Mouse (Mus musculus) c-Kit-positive CD71-negative TER-119-negative erythroid progenitor cells, embryonic 14.5 days (primary cell): ENCODE data around the gene Gtf3c1.
A peak's percentile ranks its signal among the peaks of the same experiment; 100 is the strongest.

Experiments used
- DNase-seq: peaks from one replicate; pipeline ENCODE4 v3.0.0-alpha.2; 2013; ENCODE audit warnings: low read depth

Gtf3c1 gene

GRCm38 (mm10) chr7:125707186-125707585 is 394 bp downstream of the Gtf3c1 start:
- DNase-seq, result no peak

DNA sequence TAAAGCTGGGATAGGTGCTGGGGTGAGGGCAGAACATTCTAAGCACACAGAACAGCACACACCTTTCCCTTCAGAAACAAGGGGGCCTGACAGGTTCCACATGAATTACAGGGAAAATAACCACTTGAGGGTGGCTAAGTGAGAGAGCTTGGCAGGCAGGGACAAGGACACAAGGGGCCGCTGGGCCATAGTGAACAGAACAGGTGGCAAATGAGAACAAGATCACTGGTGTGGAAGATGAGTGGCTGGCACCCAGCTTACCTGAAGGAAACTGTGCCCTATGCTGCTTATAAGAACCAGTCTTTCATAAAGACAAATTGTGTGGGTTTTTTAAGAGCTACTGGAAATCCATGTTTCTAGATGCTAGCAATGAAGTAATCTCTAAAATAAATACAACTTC is 4.8 kb downstream of the Gtf3c1 start:
- no peak for DNase-seq

GRCm38 (mm10) chr7:125694056-125694455 is 13.5 kb downstream of the Gtf3c1 start:
- no peak for DNase-seq

GRCm38 (mm10) chr7:125690516-125690915 is 17.1 kb downstream of the Gtf3c1 start:
- no peak for DNase-seq

- DNase-seq, result no peak
Observed at GRCm38 (mm10) chr7:125679936-125680335, 27.6 kb downstream of the Gtf3c1 start.

DNA sequence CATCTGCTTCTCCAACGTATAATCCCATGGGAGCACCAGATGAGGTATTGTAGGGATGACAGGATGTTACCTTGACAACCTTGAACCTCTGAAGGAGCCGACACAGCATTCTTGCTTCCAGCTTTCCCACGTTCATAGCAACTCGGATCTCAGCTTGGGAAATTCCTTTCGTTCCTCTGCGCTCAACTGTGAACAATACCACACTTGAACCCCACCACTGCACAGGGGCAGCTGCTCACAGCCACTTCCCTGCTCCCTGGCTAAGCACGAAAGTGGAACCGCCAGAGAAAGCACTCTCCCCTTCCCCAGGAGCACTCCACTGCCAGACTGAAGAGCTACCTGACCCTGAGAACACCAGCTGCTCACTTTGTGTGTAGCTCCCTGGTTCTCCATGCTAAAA is 28.8 kb downstream of the Gtf3c1 start:
- DNase-seq, result no peak

- DNase-seq, result peak; percentile 44
Observed at GRCm38 (mm10) chr7:125674916-125675315, 32.7 kb downstream of the Gtf3c1 start.

DNA sequence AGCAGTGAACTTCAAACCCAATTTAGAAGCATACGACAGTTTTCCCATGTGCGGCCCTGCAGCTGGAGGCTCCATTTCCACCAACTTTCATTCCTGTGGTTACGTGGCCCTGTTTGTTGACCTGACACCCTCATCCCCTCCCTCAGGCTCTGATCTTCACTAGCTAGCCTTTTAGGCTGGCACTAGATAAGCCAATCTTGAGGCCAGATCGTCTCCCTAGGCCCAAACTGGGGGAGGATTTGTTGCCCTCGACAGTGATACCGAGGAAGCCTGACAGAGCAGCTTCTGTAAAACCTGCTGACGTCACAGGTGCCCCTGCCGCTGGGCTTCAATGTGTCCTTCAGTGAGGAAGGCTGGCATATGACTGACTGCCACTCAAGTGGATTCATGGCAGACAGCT is 36.2 kb downstream of the Gtf3c1 start:
- DNase-seq, result no peak

- no peak for DNase-seq
Observed at GRCm38 (mm10) chr7:125670865-125671264, 36.7 kb downstream of the Gtf3c1 start.

GRCm38 (mm10) chr7:125663654-125664053 is 43.9 kb downstream of the Gtf3c1 start:
- DNase-seq, result no peak

GRCm38 (mm10) chr7:125657511-125657910 is 50.1 kb downstream of the Gtf3c1 start:
- DNase-seq, result no peak

- no peak for DNase-seq
Observed at GRCm38 (mm10) chr7:125649013-125649412, 58.6 kb downstream of the Gtf3c1 start.

DNA sequence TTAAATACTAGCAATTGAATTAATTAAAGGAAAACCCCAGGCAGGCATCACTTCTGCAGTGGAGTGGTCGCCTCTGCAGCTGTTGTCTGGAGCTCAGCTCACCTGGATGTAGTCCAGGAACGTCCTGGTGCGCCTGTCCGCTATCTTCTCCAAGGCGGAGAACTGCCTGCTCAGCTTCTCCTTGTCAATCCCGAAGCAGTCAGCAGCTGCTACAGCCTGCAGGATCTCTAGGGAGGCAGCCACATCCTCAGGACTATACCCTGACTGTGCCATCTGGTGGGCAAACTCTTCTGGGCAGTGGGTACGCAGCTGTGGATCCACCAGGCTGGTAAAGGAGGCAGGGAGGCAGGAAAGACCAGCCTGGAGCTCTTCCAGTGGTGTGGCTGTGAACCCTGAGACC is 62.2 kb downstream of the Gtf3c1 start:
- no peak for DNase-seq

DNA sequence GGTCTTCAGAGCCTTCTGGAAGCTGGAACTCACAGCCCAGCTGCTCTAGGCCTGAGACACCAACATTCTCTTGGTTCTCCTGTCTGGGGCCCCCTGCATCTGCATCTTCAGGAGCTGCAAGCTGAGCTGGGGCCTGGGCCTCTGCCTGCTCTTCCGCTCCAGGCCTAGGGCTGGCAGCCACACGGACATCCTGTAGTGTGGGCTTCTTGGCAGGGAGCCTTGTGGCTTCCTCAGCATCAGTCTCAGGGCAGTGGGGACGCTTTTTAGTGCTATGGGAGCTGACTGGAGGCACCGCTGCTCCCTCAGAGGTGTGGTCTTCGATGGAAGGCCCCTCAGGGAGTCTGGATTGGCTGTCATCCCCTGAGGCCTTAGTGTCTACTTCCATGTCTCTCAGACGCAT is 63.7 kb downstream of the Gtf3c1 start:
- no peak for DNase-seq

DNA sequence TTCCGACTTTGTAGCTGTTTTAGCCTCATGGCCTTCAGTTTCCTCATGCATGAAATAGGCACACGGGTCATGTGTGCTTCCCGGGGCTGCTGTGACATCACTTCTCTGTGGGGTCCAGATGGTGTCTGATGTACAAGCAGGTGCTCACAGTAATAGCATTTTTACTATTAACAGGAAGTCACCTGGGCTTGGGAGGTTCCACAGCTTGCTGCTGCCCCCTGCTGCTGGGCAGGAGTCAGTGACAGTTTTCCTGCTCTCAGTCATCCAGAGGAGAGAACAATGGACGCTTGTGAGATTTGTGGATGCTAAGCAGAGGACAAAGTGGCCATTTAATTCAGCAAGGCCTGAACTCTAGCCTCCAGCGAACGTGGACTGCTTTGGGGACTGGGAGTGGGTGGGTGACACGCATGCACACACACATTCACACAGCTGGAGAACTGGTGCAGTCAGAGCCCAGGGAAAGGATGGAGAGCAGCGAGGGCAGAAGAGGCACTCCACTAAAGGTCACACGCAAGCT is 68.7 kb downstream of the Gtf3c1 start:
- DNase-seq, result peak; percentile 59

DNA sequence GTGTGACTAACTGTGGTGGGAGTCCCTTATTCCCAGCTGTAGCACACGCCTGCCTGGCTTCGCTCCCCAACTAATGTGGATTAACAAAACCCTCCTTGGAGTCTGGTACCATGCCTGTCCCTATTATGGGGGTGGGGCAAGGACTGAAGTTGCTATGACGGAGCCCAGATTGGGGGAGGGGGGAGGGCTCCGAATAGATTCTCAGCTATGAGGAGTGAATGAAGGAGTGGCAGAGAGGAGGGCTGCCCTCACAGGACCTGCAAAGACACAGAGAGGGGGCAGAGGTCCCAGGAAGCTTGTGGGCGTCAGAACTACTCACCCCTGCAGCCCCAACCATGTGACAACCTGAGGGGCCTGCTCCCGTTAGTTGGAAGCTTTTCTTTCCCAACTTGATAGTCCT is 69.2 kb downstream of the Gtf3c1 start:
- no peak for DNase-seq

GRCm38 (mm10) chr7:125637220-125638140 is 70.1 kb downstream of the Gtf3c1 start:
- no peak for DNase-seq

DNA sequence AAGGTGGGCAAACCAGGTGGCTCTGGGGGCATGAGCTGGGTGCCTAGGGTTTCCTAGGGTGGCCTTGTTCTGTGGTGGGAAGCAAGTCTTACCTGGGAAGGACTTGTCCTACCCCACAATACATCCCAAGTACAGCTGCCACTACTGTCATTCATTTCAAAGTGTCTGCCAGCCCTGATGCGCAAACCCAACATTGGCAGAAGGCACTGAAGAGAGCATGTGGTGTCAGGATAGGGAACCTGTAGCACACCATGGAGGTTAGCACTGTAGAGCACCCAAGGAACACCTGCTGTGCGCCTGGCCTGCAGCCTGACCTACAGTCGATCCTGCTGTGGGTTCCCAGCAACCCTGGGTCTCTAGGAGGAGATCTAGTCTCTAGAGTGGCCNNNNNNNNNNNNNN is 76.6 kb downstream of the Gtf3c1 start:
- DNase-seq, result no peak

GRCm38 (mm10) chr7:125630317-125630716 is 77.3 kb downstream of the Gtf3c1 start:
- peak; percentile 52 for DNase-seq

GRCm38 (mm10) chr7:125625829-125626228 is 81.8 kb downstream of the Gtf3c1 start:
- no peak for DNase-seq

- no peak for DNase-seq
Observed at GRCm38 (mm10) chr7:125625219-125625618, 82.4 kb downstream of the Gtf3c1 start.

DNA sequence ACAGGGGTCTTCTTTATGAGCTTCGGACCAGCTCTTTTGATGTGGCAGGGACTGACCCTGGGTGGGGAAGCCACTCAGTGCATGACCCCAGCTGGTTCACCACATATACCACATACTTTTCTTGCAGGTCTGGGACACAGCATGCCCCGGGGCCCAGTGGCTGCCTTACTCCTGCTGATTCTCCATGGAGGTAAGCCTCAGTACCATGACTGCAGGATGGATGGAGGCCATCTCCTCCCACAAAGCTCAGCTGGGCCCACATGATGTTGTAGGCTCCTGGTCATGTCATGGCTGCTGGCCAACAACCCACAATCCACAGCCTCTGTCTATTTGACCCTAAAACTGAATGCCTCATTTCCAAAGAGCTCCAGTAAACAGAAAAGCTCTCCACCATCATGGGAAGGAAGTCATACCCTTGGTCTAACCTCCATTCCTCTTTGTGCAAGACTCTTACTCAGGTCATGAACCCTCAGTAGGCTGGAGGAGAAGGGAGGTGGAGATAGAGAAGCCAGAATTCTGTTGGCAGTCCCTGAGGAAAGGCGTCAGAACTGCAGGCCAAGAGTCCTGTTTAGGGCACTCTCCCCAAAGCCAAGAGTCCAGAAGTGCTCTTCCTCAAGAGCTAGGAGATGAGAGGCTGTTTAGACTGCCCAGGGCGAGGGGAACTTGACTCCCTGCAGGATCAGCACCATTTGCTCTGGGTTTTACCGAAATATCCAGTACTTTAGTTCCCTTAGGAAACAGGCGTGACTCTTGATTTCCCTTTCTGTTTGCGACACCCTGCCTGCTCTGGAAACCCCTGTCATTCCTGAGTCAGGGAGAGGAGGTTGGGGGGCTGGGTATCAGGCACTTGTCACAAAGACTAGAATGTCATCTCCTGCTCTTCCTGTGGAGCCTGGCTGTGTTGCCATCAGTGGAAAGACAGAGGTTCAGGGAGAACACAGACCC is 84.6 kb downstream of the Gtf3c1 start:
- DNase-seq, result no peak

DNA sequence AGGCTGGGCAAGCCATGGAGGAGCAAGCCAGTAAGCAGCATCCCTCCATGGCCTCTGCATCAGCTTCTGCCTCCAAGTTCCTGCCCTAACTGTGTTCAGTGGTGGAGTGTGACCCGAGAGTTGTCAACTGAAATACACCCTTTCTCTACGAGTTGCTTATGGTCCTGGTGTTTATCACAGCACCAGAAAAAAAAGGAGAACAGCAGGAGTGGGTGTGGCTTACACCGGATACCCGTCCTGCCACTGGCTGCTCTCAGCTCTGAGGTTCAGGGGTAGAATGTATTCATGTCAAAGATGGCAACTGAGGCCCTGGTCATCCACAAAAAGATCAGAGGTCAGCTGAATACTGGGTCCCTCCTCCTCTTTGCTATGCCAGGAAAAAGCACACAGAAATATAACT is 87.5 kb downstream of the Gtf3c1 start:
- no peak for DNase-seq
